Mouse (Mus musculus): ENCODE results near the gene Dnmbp.
A peak's percentile ranks its signal among the peaks of the same experiment; 100 is the strongest.

Gene Dnmbp

DNA sequence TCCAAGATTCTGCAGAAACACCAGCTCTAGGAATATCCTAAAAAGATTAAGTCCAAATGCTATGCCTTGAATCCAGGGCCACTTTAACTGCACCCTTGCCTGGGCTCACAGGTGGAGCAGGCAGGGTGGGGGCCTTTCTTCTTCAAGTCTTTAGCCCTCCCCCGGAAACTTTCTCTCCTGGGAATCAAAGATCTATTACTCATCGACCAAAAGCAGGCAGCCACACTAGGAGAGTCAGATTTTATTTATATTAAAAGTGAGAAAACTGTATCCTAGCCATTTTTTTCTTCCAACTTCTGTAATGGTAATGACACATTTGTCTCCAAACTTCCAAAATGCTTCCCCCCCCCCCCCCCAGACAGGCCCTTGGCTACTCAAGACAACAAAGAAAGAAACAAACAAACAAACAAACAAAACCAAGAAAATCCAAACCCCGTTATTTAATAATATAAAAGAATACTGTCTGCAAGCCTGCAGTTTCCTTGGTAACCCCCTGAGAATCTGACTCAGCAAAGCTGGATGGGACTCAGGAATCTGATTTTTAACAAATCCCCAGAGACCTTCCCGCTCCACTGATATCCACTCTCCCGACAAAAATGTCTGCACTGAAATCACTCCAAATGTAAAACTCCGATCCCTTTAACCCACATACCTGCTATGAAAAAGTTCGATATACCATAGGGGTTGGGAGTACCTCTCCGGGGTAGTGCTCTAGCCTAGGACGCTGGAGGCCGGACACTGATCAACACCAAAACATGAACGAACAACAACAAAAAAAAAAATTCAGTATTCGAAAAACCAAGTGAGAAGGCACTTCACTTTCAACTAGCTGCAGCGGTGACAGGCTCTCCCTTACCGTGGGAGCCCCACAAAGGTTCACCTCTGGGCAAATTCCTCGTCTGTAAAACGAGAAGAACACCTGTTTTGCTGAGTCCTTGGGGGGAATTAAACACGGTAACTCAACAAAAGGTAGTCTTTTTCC, 61.6 kb downstream of the Dnmbp start:
- DNase-seq (ENCODE audit: inconsistent ontology term): peak; percentile 71

DNA sequence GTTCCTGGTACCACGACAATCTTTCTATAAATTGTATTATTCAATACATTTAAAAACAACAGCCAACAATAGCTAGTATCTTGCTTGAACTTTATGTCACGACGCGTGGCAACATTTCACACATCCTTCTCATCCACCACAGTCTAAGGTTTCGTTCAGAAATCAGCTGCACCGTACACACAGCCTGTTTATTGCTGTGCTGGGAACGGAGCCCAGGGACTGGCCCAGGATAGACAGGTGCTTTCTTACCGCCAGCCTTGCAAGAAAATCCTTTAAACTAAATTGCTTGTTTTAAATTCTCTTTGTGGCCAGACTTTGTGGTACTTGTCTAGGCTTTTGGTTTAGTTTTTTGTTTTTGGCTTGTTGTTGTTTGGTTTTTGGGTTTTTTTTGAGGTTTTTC, 62.6 kb downstream of the Dnmbp start:
- no peak for DNase-seq (ENCODE audit: inconsistent ontology term)

DNA sequence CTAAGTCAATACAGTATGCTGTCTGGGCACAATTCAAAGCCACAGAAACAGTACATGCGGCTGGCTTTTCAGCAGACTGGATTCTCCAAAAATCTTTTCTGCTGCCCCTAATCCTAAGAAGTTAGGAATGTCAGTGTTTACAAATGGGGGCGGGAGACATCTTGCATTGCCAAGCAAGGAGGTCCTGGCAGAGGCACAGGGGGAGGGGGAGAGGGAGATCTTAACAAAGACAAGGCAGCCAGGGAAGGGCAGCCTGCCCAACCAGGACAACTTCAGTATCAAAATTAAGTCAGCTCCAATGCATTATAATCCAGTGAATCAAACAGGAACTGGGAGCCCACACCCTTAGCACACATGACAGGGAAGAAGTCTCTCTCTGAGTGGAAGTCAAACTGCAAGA, 64.0 kb downstream of the Dnmbp start:
- DNase-seq (ENCODE audit: inconsistent ontology term): peak; percentile 96

DNA sequence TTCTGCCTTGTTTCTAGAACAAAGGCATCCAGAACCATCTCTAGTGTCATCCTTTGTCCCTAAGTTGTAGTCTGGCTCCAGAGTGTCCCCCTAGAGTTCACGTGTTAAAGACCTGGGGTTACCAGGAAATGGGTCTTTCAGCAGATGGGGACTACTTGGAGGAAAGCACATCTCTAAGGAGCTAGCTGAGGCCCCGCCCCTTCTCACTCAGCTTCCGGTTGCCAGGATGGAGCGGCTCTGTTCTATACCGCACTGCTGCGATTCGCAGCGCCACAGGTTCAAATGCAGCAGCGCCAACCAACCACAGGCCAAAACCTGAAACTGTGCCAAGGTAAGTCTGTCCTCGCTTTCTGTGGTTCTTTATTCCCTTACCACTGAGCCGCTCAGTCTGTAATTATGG, 65.6 kb downstream of the Dnmbp start:
- DNase-seq (ENCODE audit: inconsistent ontology term): no peak

DNA sequence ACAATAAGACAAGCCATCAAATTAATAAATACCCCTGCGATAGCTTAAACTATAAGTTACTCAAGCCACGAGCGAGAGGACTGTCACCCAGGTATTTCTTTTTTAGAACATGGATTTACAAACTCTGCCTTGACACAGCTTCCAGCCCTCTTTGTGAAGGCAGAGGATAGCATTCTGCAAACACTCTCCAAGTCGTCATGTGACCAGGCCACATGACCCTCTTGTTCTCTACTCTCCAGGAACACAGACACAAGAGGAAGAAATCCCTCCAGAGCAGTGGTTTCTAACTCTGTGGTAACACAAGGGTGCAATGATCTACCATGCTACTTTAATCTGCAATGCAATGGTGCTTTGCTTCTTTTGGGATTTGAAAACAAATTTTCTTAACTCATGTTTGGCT, 69.6 kb downstream of the Dnmbp start:
- no peak for DNase-seq (ENCODE audit: inconsistent ontology term)

DNA sequence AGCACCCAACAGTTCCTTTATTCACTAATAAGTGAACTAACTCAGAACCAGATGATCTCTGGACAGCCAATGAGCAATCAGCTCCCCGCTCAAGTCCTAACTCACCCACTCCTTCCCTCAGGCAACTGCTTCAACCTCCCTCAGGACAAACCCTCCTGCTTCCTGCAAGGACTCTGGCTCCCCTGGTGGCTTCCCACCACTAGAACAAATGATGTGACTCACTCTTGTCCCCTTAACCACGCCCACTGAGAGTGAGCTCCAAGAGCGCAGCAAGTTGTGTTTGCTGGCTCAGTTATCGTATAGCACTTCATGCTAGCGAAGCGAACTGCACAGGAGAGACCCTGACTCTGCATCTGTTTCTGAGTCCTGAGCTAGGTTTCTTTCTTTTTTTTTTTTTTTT, 82.6 kb downstream of the Dnmbp start:
- DNase-seq (ENCODE audit: inconsistent ontology term): peak; percentile 60

DNA sequence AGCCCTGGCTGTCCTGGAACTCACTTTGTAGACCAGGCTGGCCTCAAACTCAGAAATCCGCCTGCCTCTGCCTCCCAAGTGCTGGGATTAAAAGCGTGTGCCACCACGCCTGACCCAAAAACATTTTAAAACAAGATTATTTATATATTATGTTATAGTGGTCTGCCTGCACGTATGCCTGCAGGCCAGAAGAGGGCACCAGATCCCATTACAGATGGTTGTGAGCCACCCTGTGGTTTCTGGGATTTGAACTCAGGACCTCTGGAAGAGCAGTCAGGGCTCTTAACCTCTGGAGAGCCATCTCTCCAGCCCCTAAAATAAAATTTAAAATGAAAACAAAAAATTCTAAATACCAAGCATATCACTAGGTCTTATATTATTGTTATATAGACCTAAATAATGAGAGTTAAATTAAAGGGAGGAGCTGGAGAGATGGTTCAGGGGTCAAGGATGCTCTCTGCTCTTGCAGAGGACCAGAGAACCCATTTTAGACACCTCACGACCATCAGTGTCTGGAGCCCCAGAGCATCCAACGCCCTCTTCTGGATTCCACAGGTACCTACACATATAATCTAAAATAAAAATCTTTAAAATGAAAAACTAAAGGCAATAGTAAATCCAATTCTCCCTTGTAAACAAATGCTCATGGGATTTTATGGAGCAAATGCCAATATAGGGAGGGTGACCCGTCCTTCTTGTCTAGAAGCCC, 87.0 kb downstream of the Dnmbp start:
- no peak for DNase-seq (ENCODE audit: inconsistent ontology term)

DNA sequence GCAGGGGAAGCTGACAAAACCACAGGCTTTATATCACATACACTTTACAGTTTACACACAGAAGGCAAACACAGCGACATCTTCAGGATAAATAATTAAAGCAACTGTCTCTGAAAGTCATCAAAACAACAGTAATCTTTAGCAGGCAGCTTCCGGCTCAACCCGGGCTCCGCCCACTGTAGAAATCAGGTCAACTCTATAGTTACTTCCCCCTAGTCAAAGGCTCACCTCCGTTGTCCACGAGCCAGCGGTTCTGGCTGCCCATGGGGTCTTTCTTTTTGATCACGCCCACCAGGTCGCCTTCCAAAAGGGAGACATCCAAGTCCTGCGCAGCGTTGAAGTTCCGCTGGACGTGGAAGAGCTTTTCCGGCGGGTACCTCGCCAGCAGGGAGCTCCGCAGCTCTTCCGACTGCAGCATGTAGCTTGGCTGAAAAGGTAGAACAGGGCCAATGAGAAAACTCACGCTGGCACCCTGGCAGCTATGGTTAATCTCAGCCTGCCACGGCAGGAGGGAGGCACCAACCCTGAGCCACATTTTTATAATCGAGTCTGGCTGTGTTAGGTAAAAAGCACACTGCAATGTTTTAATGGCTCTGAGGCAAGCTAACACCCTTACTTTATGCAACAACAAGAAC, 87.9 kb downstream of the Dnmbp start:
- DNase-seq (ENCODE audit: inconsistent ontology term): no peak

DNA sequence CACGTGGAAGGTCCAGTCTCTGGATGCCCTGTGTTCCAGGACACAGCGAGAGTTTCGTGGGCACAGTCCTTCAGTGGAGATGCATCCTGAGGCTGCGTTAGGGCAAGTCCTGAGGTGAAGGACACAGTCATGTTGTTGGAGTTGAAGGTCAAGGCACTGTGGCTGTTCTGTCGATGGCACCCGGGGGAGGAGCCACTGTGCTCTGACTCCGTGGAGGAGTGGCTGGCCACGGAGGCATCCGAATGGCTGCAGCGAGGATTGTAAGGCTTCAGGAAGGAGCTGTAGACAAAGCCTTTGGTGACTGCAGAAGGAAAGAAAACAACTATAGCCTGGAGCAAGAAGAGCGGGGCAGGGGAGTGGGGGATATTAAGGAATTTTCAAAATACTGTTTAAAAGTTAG, 90.0 kb downstream of the Dnmbp start:
- no peak for DNase-seq (ENCODE audit: inconsistent ontology term)

DNA sequence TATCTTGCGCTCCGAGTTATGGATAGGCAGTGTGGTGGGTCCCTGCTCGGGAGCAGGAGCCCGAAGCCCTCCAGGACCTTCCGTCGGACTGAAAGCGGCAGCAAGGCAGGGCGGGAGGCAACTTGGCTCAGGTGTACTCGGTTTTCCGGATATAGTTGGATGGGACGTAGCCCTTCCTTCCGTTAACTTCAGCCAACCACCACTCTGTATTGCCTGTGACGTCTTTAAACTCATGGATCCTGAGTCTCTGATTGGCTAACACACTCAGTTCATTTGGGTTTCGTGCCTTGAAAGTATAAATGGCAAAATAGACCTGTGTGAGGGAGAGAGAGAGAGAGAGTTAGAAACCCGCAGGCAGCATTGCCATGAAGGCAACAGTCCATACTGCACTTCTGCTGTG, 92.0 kb downstream of the Dnmbp start:
- no peak for DNase-seq (ENCODE audit: inconsistent ontology term)

DNA sequence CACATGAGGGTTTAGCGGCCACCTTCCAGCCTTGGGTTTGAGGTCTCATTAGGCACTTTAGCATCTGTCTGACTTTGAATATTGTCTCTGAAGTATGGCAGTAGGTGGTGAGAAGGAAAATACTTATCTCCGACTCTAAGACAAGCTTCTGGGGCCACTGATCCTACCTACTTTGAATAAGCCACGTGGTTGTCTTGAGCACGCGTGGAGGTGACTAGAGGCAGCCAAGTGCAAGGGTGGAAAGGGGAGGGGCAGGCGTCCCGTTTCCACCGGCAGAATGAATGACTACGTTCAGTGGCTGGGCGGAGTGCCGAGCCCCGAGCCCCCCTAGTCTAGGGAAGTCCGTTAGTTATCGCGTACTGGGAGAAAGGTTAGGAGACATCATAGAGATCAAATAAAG, 92.9 kb downstream of the Dnmbp start:
- no peak for DNase-seq (ENCODE audit: inconsistent ontology term)

DNA sequence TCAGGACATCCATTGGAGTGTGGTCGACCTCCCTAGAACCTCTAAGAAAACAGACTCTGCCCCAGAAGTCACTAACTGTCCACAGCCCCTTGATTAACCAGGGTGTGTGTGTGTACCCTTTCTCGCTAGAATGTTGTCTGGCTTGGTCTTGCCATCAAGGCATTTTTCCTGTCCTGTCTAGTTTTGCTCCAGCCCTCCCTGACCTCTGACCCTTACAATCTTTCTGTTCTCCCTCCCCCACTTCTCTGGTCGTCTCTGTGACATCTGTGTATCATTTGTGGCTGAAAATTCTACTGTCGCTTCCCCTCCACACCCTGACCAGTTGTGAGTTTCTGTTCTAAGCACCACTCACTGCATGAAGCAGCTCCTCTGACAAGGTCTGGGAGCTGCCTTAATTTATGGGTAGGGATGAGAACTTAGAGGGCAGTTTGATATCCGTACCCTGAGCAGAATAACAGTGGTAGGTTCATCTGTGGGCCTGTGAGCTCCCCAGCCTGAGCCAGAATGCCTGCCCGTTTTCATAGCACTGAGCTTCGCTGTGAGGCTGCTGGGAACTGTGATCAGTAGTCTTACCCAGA, 94.6 kb downstream of the Dnmbp start:
- no peak for DNase-seq (ENCODE audit: inconsistent ontology term)

DNA sequence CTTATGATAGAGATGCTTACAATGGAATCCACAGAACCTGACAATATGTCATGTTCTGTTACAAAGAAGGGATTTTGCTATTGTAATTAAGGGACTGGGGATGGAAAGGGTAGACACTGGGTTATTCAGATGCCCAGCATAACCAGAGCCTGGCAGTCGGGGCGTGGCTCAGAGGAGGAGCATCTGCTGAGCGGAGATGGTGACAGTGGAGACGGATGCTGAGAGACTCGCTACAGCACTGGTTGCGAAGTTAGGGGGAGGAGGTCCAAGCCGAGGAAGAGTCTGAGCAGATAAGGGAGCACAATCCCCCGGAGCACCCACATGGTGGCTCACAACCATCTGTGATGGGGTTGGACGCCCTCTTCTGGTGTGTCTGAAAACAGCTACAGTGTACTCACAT, 96.8 kb downstream of the Dnmbp start:
- no peak for DNase-seq (ENCODE audit: inconsistent ontology term)

DNA sequence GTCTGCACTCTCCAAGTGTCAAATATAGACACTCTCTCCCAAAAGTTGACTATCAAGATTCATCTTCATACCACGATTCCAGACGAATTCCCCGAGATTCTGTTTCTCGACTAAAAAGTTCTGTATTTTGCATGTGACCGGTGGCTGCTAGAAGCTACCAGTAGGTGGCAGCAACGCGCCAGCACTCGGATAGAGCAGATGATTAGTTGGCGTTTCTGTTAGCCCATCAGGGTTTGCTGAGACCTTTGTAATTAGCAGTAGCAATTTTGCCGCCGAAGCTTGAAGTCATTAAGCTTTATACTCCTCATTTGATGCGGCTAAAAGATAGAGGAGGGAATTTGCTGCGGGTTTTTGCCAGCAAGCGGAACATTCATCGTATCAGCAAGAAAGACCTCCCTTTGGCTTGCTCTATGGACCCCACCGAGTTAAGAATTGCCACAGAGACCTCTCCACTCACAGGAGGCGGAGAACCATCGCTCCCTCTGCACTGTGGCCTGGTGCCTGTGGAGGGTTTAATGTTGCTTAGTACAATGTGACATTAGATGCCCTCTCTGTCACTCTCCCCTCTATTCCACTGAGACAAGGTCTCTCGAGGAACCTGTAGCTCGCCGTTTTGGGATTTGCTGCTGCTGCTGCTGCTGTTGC, 107.4 kb downstream of the Dnmbp start:
- peak; percentile 48 for DNase-seq (ENCODE audit: inconsistent ontology term)

DNA sequence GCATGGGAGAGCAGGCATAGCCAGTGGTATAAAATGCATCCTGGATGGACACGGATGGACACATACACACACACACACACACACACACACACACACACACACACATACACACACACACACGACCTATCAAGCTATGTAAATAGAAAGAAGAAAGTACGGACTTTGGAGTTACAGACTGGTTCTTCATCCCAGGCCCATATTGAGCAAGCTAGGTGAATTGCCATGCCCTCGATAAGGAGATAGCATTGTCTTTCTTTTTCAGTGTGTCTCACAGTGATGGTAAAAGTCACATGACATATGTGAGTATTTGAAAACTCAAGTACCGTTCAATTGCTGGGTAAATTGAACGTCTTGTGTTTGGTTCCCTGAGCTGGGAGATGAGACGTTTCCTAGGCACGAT, 113.1 kb downstream of the Dnmbp start:
- no peak for DNase-seq (ENCODE audit: inconsistent ontology term)

DNA sequence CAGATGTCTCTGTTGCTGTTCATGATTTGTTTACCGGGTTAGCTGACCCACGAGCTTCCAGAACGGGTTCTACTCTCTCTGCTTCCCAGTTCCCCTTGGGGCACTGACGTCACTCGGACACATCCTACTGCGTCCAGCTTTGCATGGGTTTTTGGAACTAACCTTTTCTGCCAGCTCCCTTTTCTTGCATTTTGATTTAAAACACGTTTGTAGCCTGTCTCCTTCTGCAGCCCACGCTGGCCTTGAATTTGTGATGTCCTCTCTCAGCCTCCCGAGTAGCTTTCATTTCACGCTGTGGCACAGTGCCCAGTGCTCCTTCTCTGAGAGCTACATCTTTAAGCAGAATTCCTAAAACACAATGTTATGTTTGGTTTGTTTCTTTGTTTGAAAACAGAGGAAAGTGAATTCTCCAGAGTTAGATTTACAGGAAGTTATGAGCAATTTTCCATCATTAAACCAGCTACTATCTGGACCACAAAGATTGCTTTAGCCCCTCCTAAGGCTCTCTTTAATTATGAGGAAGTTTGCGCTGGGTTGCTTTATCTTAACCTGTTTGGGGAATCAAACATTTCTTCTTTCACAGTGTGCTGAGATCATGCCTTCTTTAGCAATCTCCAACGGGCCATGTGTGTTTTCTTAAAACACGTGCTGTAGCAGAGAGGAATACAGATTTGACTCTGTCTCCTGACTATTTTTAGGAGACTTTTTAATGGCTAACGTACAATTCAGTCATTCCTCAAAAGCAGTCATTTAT, 124.2 kb downstream of the Dnmbp start:
- DNase-seq (ENCODE audit: inconsistent ontology term): no peak

DNA sequence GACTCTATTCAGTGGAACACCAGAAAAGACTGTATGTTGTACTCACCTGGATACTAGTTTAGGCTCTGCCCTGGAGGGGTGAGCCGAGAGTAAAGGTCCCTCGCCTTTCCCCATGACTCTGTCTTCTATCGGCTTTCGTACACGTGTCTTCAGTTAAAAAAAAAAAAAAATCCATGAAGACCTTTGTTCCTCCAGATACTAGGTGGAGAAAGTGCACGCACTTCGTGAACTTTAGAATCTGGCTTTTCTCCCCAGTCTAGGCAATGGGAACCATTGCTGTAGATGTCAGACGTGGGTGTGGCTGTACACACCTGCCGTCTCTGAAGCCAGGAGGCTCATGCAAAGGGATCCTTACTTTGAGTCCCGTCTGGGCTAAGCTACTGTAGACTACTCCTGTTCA, 126.7 kb downstream of the Dnmbp start:
- DNase-seq (ENCODE audit: inconsistent ontology term): no peak

DNA sequence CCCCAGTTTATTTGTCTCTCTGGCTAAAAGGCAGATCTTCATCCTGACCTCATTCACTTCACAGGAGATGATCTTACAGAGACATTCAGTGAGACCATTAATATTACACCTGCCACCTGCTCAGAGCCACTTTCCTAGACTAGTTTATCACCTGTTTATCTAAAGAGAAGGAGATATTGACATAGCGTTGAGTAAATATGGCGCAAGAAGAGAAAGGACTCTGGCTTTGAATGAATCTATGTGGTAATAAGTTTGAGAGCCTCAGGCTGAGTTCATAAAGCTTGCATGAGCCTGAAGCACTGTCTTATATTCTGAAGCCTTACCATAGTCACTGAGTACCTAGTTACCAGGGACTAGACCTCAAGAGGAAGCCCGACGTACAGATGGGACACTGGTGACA, 128.6 kb downstream of the Dnmbp start:
- DNase-seq (ENCODE audit: inconsistent ontology term): no peak

DNA sequence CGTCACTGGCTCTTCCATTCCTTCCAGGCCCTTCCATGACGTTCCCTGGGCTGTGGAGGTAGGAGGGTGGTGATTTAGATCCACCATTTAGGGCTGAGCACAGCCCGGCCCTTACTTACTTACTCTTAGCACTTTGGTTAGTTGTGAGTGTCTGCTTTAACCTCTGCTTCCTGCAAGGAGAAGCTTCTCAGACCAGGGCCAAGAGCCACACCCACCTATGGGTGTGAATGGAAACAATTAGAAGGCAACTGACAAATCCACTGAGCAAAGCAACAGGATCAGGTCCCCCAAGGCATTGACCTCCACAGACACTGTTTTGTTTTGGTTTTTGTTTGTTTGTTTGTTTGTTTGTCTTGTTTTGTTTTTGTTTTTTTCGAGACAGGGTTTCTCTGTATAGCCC, 130.7 kb downstream of the Dnmbp start:
- no peak for DNase-seq (ENCODE audit: inconsistent ontology term)

DNA sequence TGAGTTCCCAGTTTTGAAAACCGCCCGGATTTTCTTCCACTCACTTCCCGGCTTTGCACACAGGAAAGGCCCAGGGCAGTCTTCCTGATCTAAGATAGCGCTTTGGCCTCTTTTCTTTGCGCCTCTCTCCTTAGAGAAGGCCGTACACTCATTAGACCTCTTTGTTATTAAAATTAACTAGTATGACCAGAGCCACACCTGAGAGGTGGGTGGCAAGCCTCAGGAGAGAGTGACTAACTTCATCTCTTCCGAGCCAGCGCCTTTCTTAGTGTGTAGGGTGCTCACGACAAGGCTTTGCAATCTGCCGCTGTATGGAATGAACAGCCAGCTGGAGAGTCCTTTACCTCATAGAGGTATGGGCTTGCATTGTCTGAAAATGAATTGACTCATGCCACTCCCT, 136.1 kb downstream of the Dnmbp start:
- DNase-seq (ENCODE audit: inconsistent ontology term): no peak

DNA sequence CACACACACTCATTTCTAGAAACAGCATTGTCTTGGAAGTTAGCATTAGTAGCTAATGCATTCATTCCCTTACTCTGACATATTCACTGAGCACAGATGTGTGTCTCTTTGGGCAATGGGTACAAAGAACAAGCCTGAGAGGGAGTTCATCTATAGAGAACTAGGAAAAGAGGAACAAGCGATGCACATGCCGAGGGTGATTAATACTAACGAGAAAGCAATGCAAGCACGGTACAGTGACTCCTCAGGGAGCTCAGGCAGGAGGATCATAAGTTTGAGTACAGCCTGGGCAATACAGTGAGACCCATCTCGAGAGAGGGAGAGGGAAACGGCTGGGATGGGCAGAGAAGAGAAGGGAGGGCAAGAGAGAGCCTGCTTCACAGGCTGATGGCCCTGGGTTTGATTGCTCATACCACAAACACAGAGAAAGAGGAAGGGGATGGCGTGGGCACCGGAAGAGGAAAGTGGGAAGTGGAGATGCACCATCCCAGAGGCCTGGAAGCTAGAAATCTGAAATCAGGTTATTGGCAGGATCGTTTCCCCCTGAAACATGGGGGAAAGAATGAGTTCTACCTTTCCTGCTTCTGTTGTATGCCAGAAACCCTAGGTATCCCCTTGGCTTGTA, 138.5 kb downstream of the Dnmbp start:
- no peak for DNase-seq (ENCODE audit: inconsistent ontology term)

Measured in Muller cell, postnatal 12 days (primary cell).